Mouse (Mus musculus): ENCODE results near the gene Kif26a. TPM values are rescaled to one million over a fixed set of nuclear protein-coding genes. Genes with fewer than 3 reads are reported as not detected.

The Kif26a gene
- polyA plus RNA-seq, 2 experiments: 0.08 to 0.26 TPM

DNA sequence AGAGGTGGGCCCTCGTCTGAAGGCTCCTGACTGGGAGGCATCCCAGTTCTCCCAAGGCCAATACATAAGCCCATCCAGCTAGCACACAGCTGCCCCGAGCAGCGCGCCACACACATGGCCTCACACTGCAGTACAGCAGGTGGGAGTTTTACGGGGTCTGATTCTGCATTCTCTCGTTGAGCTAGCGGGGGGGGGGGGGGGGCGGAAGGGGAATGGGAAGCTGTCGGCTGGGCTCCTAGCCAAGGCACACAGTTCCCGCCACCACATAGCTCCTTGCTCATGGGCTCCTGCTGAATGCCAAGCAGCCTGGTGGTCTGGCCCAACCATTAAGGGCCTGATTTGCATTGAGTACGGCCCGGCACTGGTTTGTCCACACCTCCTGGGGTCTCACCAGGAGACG lies 64.6 kb downstream of the Kif26a start:
- Histone ChIP-seq H3K27ac (no peak overlapping the region), H3K4me1 (replicated peaks; ENCODE audit: control insufficient read depth in 2 of 2, insufficient read depth in 2 of 2, low read length in 1 of 2) (no peaks in the 10 kb centered on the region), H3K9me3 (ENCODE audit: control insufficient read depth, low read length) (no peaks in the 10 kb centered on the region), H3K4me3 (ENCODE audit: insufficient read depth in 1 of 2, low read depth in 2 of 2, low read length in 2 of 2) (no peak overlapping the region), H3K36me3 (replicated peaks; ENCODE audit: control insufficient read depth, insufficient read depth, low read depth) (no peaks in the 10 kb centered on the region), H3K27me3 (ENCODE audit: control insufficient read depth, insufficient read depth, low read length) (no peaks in the 10 kb centered on the region), H3K9ac (replicated peaks) (no peak overlapping the region), H3K4me2 (ENCODE audit: low read depth) (no peak overlapping the region)
- DNase-seq (ENCODE audit: low read depth in 3 of 3, low spot score in 3 of 3) (no peak), ATAC-seq (ENCODE audit: insufficient read depth) (no peak)
- TF ChIP-seq CTCF (IDR thresholded peaks at IDR 0.05; ENCODE audit: low read depth) (no peak), EP300 (IDR thresholded peaks at IDR 0.05; ENCODE audit: low read depth) (no peak)
- WGBS (ENCODE audit: insufficient replicate concordance): 77% methylated on average over 11 of the region's 13 CpGs

DNA sequence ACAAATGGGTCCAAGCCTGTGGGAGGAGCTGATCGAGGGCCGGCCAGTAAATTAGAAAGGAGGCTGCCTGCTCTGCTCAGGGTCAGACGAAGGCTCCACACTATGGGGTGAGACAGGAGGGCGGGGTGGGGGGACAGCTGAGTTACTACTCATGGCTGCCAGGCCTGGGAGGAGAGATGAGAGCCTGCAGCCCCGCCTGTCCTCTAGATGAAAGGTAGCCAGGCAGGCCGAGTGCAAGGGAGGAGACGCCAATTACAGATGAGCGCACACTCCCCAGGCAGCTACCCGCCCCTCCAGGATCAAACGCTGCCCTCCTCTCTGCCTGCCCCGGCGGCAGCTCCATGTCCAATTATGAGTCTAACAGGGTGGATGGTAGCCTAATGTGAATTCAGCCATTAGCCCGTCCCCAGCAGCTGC lies 68.4 kb downstream of the Kif26a start:
- DNase-seq (ENCODE audit: low read depth in 3 of 3, low spot score in 3 of 3) (no peak), ATAC-seq (ENCODE audit: insufficient read depth) (no peak)
- WGBS (ENCODE audit: insufficient replicate concordance): 42% methylated on average over 13 of the region's 13 CpGs
- no peak for TF ChIP-seq CTCF (IDR thresholded peaks at IDR 0.05; ENCODE audit: low read depth)
- TF ChIP-seq EP300 (IDR thresholded peaks at IDR 0.05; ENCODE audit: low read depth): no peak
- Histone ChIP-seq H3K4me3 (ENCODE audit: insufficient read depth in 1 of 2, low read depth in 2 of 2, low read length in 2 of 2) (no peak overlapping the region), H3K9me3 (ENCODE audit: control insufficient read depth, low read length) (no peaks in the 10 kb centered on the region), H3K36me3 (replicated peaks; ENCODE audit: control insufficient read depth, insufficient read depth, low read depth) (no peaks in the 10 kb centered on the region), H3K9ac (replicated peaks) (no peak overlapping the region), H3K27ac (no peak overlapping the region), H3K4me1 (replicated peaks; ENCODE audit: control insufficient read depth in 2 of 2, insufficient read depth in 2 of 2, low read length in 1 of 2) (0 out of 4 replicates have a peak, but pooled peaks cover 0 to 2% of the 10 kb centered on the region in 2 experiments), H3K4me2 (ENCODE audit: low read depth) (no peak overlapping the region), H3K27me3 (ENCODE audit: control insufficient read depth, insufficient read depth, low read length) (no peaks in the 10 kb centered on the region)

DNA sequence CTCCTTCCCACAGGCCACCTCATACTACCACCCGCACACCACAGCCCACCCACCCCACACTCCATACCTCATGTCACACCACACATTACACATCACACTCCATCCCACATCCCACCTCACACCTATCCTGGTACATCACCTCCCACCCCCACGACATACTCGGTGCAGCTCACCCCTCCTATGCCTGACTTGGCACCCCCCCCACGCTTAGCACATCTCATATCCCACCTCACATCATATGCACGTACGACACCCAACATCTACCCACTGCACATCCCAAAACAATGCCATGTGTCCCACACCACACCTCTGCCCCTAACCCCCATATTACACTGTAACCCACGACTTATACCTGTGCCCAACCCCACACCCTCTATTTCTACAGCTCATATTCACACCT lies 69.5 kb downstream of the Kif26a start:
- H3K36me3 ChIP-seq (replicated peaks; ENCODE audit: control insufficient read depth, insufficient read depth, low read depth): no peaks in the 10 kb centered on the region
- H3K4me2 ChIP-seq (ENCODE audit: low read depth): no peak overlapping the region
- 57% methylated on average over 7 of the region's 7 CpGs for WGBS (ENCODE audit: insufficient replicate concordance)
- DNase-seq (ENCODE audit: low read depth in 3 of 3, low spot score in 3 of 3): no peak
- TF ChIP-seq CTCF (IDR thresholded peaks at IDR 0.05; ENCODE audit: low read depth) (no peak), EP300 (IDR thresholded peaks at IDR 0.05; ENCODE audit: low read depth) (no peak)
- no peaks in the 10 kb centered on the region for H3K9me3 ChIP-seq (ENCODE audit: control insufficient read depth, low read length)
- H3K4me3 ChIP-seq (ENCODE audit: insufficient read depth in 1 of 2, low read depth in 2 of 2, low read length in 2 of 2): no peak overlapping the region
- no peak overlapping the region for H3K9ac ChIP-seq (replicated peaks)
- 0 out of 4 replicates have a peak, but pooled peaks cover 0 to 2% of the 10 kb centered on the region in 2 experiments for H3K4me1 ChIP-seq (replicated peaks; ENCODE audit: control insufficient read depth in 2 of 2, insufficient read depth in 2 of 2, low read length in 1 of 2)
- no peak overlapping the region for H3K27ac ChIP-seq
- ATAC-seq (ENCODE audit: insufficient read depth): no peak
- no peaks in the 10 kb centered on the region for H3K27me3 ChIP-seq (ENCODE audit: control insufficient read depth, insufficient read depth, low read length)

DNA sequence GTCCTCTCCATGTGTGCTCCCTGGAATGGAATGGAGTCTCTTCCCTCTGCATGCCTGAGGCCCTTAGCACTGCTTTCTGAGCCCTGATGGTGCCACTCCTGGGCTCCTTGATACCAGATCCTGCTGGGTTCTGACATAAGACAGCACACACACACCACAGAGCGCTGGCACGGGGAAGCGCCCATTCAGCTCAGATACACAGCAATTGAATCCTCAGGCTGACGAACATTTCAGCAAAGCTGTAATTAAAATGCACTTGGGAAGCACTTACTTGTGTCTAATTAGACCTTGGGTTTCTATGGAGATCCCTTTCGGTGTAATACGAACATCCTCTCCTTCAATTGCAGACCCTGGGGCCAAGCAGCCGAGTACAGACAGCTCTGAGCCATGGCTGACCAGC lies 71.0 kb downstream of the Kif26a start:
- DNase-seq (ENCODE audit: low read depth in 3 of 3, low spot score in 3 of 3) (no peak), ATAC-seq (ENCODE audit: insufficient read depth) (no peak)
- Histone ChIP-seq H3K36me3 (replicated peaks; ENCODE audit: control insufficient read depth, insufficient read depth, low read depth) (no peaks in the 10 kb centered on the region), H3K4me2 (ENCODE audit: low read depth) (no peak overlapping the region), H3K4me1 (replicated peaks; ENCODE audit: control insufficient read depth in 2 of 2, insufficient read depth in 2 of 2, low read length in 1 of 2) (0 out of 4 replicates have a peak, but pooled peaks cover 0 to 2% of the 10 kb centered on the region in 2 experiments), H3K9ac (replicated peaks) (no peak overlapping the region), H3K9me3 (ENCODE audit: control insufficient read depth, low read length) (no peaks in the 10 kb centered on the region), H3K27ac (no peak overlapping the region), H3K4me3 (ENCODE audit: insufficient read depth in 1 of 2, low read depth in 2 of 2, low read length in 2 of 2) (no peak overlapping the region), H3K27me3 (ENCODE audit: control insufficient read depth, insufficient read depth, low read length) (no peaks in the 10 kb centered on the region)
- WGBS (ENCODE audit: insufficient replicate concordance): 72% methylated on average over 7 of the region's 7 CpGs
- TF ChIP-seq CTCF (IDR thresholded peaks at IDR 0.05; ENCODE audit: low read depth) (no peak), EP300 (IDR thresholded peaks at IDR 0.05; ENCODE audit: low read depth) (no peak)

DNA sequence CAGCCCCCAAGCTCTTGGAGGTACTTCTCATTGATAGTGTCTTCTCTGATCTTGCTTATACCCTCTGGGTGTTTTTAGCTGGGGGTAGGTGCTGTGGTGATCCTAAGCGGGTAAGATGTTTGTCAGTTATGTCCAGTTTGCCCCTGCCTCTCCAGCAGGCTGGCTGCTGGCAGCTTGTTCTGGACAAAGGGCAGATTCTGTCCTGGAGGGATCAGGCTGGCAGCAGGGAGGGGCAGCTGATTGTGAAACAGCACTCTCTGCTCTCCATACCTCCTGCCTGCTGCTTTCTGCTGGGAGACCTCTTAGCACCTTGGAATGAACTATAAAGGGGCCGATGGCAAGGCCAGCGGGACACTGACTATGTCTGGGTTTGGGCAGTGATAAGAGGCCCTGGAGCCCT lies 71.7 kb downstream of the Kif26a start:
- DNase-seq (ENCODE audit: low read depth in 3 of 3, low spot score in 3 of 3): no peak
- Histone ChIP-seq H3K36me3 (replicated peaks; ENCODE audit: control insufficient read depth, insufficient read depth, low read depth) (no peaks in the 10 kb centered on the region), H3K4me3 (ENCODE audit: insufficient read depth in 1 of 2, low read depth in 2 of 2, low read length in 2 of 2) (no peak overlapping the region), H3K9me3 (ENCODE audit: control insufficient read depth, low read length) (no peaks in the 10 kb centered on the region), H3K27ac (no peak overlapping the region), H3K9ac (replicated peaks) (no peak overlapping the region), H3K4me1 (replicated peaks; ENCODE audit: control insufficient read depth in 2 of 2, insufficient read depth in 2 of 2, low read length in 1 of 2) (0 out of 4 replicates have a peak, but pooled peaks cover 0 to 2% of the 10 kb centered on the region in 2 experiments), H3K27me3 (ENCODE audit: control insufficient read depth, insufficient read depth, low read length) (no peaks in the 10 kb centered on the region), H3K4me2 (ENCODE audit: low read depth) (no peak overlapping the region)
- no peak for TF ChIP-seq CTCF (IDR thresholded peaks at IDR 0.05; ENCODE audit: low read depth)
- TF ChIP-seq EP300 (IDR thresholded peaks at IDR 0.05; ENCODE audit: low read depth): no peak
- no peak for ATAC-seq (ENCODE audit: insufficient read depth)
- WGBS (ENCODE audit: insufficient replicate concordance): 32% methylated on average over 3 of the region's 3 CpGs

Data from liver, embryonic 14.5 days (tissue).